ENCODE assay signal across 12 mouse cellular contexts in the genomic region with DNA sequence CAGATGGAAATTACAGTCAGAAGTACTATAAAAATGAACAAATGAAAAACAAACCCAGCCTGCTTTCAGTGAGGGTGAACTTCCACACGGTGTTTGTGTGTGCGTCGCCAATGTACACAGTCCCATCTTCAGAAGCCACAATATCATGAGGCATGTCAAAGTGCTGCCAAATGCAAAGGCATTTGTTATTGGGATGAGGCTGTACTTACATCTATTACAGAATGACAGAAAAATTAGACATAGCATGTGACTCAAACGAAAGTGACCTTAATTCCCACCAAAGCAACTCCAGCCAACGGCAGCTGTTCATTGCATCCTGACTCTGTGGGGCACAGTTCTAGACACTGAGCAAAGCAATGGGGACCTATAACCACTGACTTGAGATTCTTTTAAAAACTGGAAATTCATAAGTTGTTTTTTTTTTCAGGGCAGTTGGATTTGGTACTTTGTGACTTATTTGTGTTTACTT.
DNase-seq lines count a peak whose midpoint lies in the region; ATAC-seq and TF ChIP-seq lines count a peak whose summit lies in the region.
"Had no signal": no experiment of that assay in that cellular context is flagged by ENCODE, and none has a peak within 500 bp of the region (broad histone marks: within the 10 kb centered on the region; RNA-seq: fewer than 3 reads in every experiment).

No protein-coding gene starts in this region.

- no peaks in the 10 kb centered on the region for H3K36me3 ChIP-seq in intestine, embryonic 16.5 days (ENCODE audit: control insufficient read depth, insufficient read depth, low read length)
- peaks cover 7% of the 10 kb centered on the region; the same call in 1 of the 2 replicates for H3K36me3 ChIP-seq in intestine, postnatal 0 days (ENCODE audit: control insufficient read depth, insufficient read depth)
- no peaks in the 10 kb centered on the region for H3K36me3 ChIP-seq in stomach, embryonic 14.5 days (ENCODE audit: control insufficient read depth, insufficient read depth, low read length)
- peaks cover 2% of the 10 kb centered on the region; the same call in 1 of the 2 replicates for H3K36me3 ChIP-seq in stomach, postnatal 0 days (ENCODE audit: control insufficient read depth, insufficient read depth, low read length)
- H3K36me3 ChIP-seq: G1E; limb, embryonic 12.5 days had no signal

- WGBS in intestine, embryonic 16.5 days = 75% methylated on average over 5 of the region's 5 CpGs
- 75% methylated on average over 5 of the region's 5 CpGs for WGBS in intestine, postnatal 0 days
- 83% methylated on average over 5 of the region's 5 CpGs for WGBS in stomach, embryonic 14.5 days
- WGBS in stomach, postnatal 0 days = 62% methylated on average over 5 of the region's 5 CpGs

- peak; percentile 19 for DNase-seq in gastrocnemius, adult 2 months
- no peak for DNase-seq in gastrocnemius, postnatal 14 days
- DNase-seq in stomach, postnatal 0 days (ENCODE audit: low spot score) = no peak
- no peak for DNase-seq in layer of hippocampus, postnatal 25 days (ENCODE audit: extremely low spot score in 1 of 2, low spot score in 1 of 2)
- no peak for DNase-seq in thymus, postnatal 14 days
- DNase-seq: thymus, postnatal 25 days had no signal

- no peaks in the 10 kb centered on the region for H3K27me3 ChIP-seq in intestine, embryonic 16.5 days (replicated peaks; ENCODE audit: control insufficient read depth, insufficient read depth, low read length)
- H3K27me3 ChIP-seq in intestine, postnatal 0 days (replicated peaks; ENCODE audit: control insufficient read depth, insufficient read depth, low read length) = no peaks in the 10 kb centered on the region
- no peaks in the 10 kb centered on the region for H3K27me3 ChIP-seq in stomach, embryonic 14.5 days (ENCODE audit: control insufficient read depth, insufficient read depth, low read length)
- no peaks in the 10 kb centered on the region for H3K27me3 ChIP-seq in stomach, postnatal 0 days (ENCODE audit: control insufficient read depth, insufficient read depth, low read length)
- H3K27me3 ChIP-seq: limb, embryonic 12.5 days; midbrain, embryonic 15.5 days had no signal

- no peaks in the 10 kb centered on the region; the same call in 1 of the 2 replicates for H3K4me1 ChIP-seq in intestine, embryonic 16.5 days (ENCODE audit: control insufficient read depth, insufficient read depth, low read length)
- H3K4me1 ChIP-seq in intestine, postnatal 0 days (replicated peaks; ENCODE audit: control insufficient read depth, insufficient read depth, low read length) = no peaks in the 10 kb centered on the region
- H3K4me1 ChIP-seq in stomach, embryonic 14.5 days (ENCODE audit: control insufficient read depth, insufficient read depth, low read length) = no peaks in the 10 kb centered on the region
- no peaks in the 10 kb centered on the region for H3K4me1 ChIP-seq in stomach, postnatal 0 days (replicated peaks; ENCODE audit: control insufficient read depth, insufficient read depth)
- H3K4me1 ChIP-seq: limb, embryonic 12.5 days; midbrain, embryonic 15.5 days had no signal

- H3K9me3 ChIP-seq in intestine, embryonic 16.5 days (ENCODE audit: control insufficient read depth, low read length) = no peaks in the 10 kb centered on the region
- H3K9me3 ChIP-seq in intestine, postnatal 0 days (ENCODE audit: control insufficient read depth) = no peaks in the 10 kb centered on the region
- H3K9me3 ChIP-seq in stomach, embryonic 14.5 days (ENCODE audit: control insufficient read depth, low read depth, low read length) = no peaks in the 10 kb centered on the region
- H3K9me3 ChIP-seq in stomach, postnatal 0 days (ENCODE audit: control insufficient read depth, low read length) = no peaks in the 10 kb centered on the region
- H3K9me3 ChIP-seq: limb, embryonic 12.5 days; midbrain, embryonic 15.5 days had no signal

- no peak overlapping the region for H3K9ac ChIP-seq in intestine, embryonic 16.5 days (ENCODE audit: low read depth, low read length)
- H3K9ac ChIP-seq in intestine, postnatal 0 days (ENCODE audit: low read depth, low read length) = no peak overlapping the region
- no peak overlapping the region for H3K9ac ChIP-seq in stomach, embryonic 14.5 days (replicated peaks; ENCODE audit: low read depth, low read length)
- H3K9ac ChIP-seq in stomach, postnatal 0 days (ENCODE audit: low read length) = no peak overlapping the region
- H3K9ac ChIP-seq: limb, embryonic 12.5 days; midbrain, embryonic 15.5 days had no signal

- TF ChIP-seq CTCF in gastrocnemius, adult 2 months (IDR thresholded peaks at IDR 0.05) = no peak
- no peak for TF ChIP-seq CTCF in intestine, postnatal 0 days (IDR thresholded peaks at IDR 0.05; ENCODE audit: low read depth)
- TF ChIP-seq CTCF in stomach, postnatal 0 days (IDR thresholded peaks at IDR 0.05; ENCODE audit: low read depth) = no peak

- intact Hi-C loops in gastrocnemius, adult 2 months (cut with DNase I) = no loop called here
- intact Hi-C loops in gastrocnemius, postnatal 14 days (cut with DNase I; ENCODE audit: low total_unique reads) = no loop called here

- H3K27ac ChIP-seq in gastrocnemius, adult 2 months = peak overlapping the region; percentile 61
- H3K27ac ChIP-seq in intestine, embryonic 16.5 days (ENCODE audit: low read length) = peak overlapping the region; percentile 17; the same call in 1 of the 2 replicates
- no peak overlapping the region for H3K27ac ChIP-seq in intestine, postnatal 0 days (ENCODE audit: low read depth, low read length)
- H3K27ac ChIP-seq in stomach, embryonic 14.5 days (ENCODE audit: low read length) = peak overlapping the region; percentile 15; the same call in 1 of the 2 replicates
- no peak overlapping the region for H3K27ac ChIP-seq in stomach, postnatal 0 days (replicated peaks)
- H3K27ac ChIP-seq: limb, embryonic 12.5 days had no signal

- TF ChIP-seq EP300 in stomach, postnatal 0 days (optimal IDR thresholded peaks at IDR 0.05) = no peak

- ATAC-seq in intestine, embryonic 16.5 days = no peak
- ATAC-seq in intestine, postnatal 0 days = no peak
- ATAC-seq in stomach, embryonic 14.5 days (ENCODE audit: insufficient number of reproducible peaks, insufficient read depth, low FRiP score, low read depth) = no peak
- ATAC-seq in stomach, postnatal 0 days (ENCODE audit: low FRiP score, low TSS enrichment) = no peak

- no peak overlapping the region for H3K4me2 ChIP-seq in intestine, embryonic 16.5 days (ENCODE audit: low read depth, low read length)
- no peak overlapping the region for H3K4me2 ChIP-seq in intestine, postnatal 0 days (replicated peaks; ENCODE audit: low read depth)
- H3K4me2 ChIP-seq in stomach, embryonic 14.5 days (replicated peaks; ENCODE audit: low read depth, low read length) = no peak overlapping the region
- no peak overlapping the region for H3K4me2 ChIP-seq in stomach, postnatal 0 days (replicated peaks; ENCODE audit: low read depth)
- H3K4me2 ChIP-seq: limb, embryonic 12.5 days; midbrain, embryonic 15.5 days had no signal

- no peak overlapping the region for H3K4me3 ChIP-seq in gastrocnemius, adult 2 months
- H3K4me3 ChIP-seq in intestine, embryonic 16.5 days (ENCODE audit: low read length) = no peak overlapping the region
- no peak overlapping the region for H3K4me3 ChIP-seq in intestine, postnatal 0 days (ENCODE audit: low read depth, low read length)
- H3K4me3 ChIP-seq in stomach, embryonic 14.5 days (ENCODE audit: low read depth, low read length) = no peak overlapping the region
- no peak overlapping the region for H3K4me3 ChIP-seq in stomach, postnatal 0 days (ENCODE audit: low read depth, low read length)
- H3K4me3 ChIP-seq: limb, embryonic 12.5 days; midbrain, embryonic 15.5 days had no signal

Comparison
In these comparisons a context has a peak if more than half of its experiments do, and no peak if none do; other contexts are left out.
1. H3K27ac ChIP-seq: peak in gastrocnemius, adult 2 months (single experiment), intestine, embryonic 16.5 days (single experiment) and stomach, embryonic 14.5 days (single experiment); none in intestine, postnatal 0 days (single experiment) and stomach, postnatal 0 days (single experiment).